Mouse (Mus musculus): ENCODE results near the gene Eddm3b. TPM values are rescaled to one million over a fixed set of nuclear protein-coding genes. Genes with fewer than 3 reads are reported as not detected.
A peak's percentile ranks its signal among the peaks of the same experiment; 100 is the strongest.

Gene Eddm3b
- total and polyA plus RNA-seq, 2 experiments from 2014 or later, result 0.11 TPM; not detected in 1

GRCm38 (mm10) chr14:51082599-51083581, 31.3 kb upstream of the Eddm3b start:
- 2% methylated on average over 38 of the region's 40 CpGs for WGBS
- peaks cover 5% of the 10 kb centered on the region; the same call in 1 of the 2 replicates for H3K4me1 ChIP-seq (ENCODE audit: insufficient read depth, low read length)
- peak overlapping the region; percentile 89 for H3K4me2 ChIP-seq (ENCODE audit: low read depth, low read length, poor library complexity, severe bottlenecking)
- H3K27me3 ChIP-seq (ENCODE audit: insufficient read depth, low read length), result no peaks in the 10 kb centered on the region
- TF ChIP-seq CTCF (IDR thresholded peaks at IDR 0.05), result no peak
- ATAC-seq (ENCODE audit: low FRiP score), result peak; percentile 70
- no peak overlapping the region for H3K27ac ChIP-seq (ENCODE audit: low read depth, low read length)
- peak; percentile 54 for DNase-seq (ENCODE audit: low spot score)
- peak overlapping the region; percentile 54; the same call in 1 of the 2 replicates for H3K9ac ChIP-seq (replicated peaks; ENCODE audit: low read length, poor library complexity, severe bottlenecking)
- no peaks in the 10 kb centered on the region for H3K36me3 ChIP-seq (ENCODE audit: insufficient read depth, low read length)
- peak overlapping the region; percentile 56 for H3K4me3 ChIP-seq (ENCODE audit: low read depth, low read length)
- no peaks in the 10 kb centered on the region for H3K9me3 ChIP-seq (ENCODE audit: low read length)

- no peaks in the 10 kb centered on the region for H3K27me3 ChIP-seq (ENCODE audit: insufficient read depth, low read length)
- no peak overlapping the region for H3K27ac ChIP-seq (ENCODE audit: low read depth, low read length)
- H3K4me1 ChIP-seq (ENCODE audit: insufficient read depth, low read length), result peaks cover 5% of the 10 kb centered on the region; the same call in 1 of the 2 replicates
- H3K9ac ChIP-seq (replicated peaks; ENCODE audit: low read length, poor library complexity, severe bottlenecking), result 0 out of 2 replicates have a peak overlapping the region, but pooled peaks have one; percentile 24
- H3K9me3 ChIP-seq (ENCODE audit: low read length), result no peaks in the 10 kb centered on the region
- DNase-seq (ENCODE audit: low spot score), result no peak
- 15% methylated on average over 7 of the region's 7 CpGs for WGBS
- no peak for TF ChIP-seq CTCF (IDR thresholded peaks at IDR 0.05)
- no peak for ATAC-seq (ENCODE audit: low FRiP score)
- no peaks in the 10 kb centered on the region for H3K36me3 ChIP-seq (ENCODE audit: insufficient read depth, low read length)
- peak overlapping the region; percentile 89 for H3K4me2 ChIP-seq (ENCODE audit: low read depth, low read length, poor library complexity, severe bottlenecking)
- H3K4me3 ChIP-seq (ENCODE audit: low read depth, low read length), result peak overlapping the region; percentile 56
These were observed 30.4 kb upstream of the Eddm3b start for GRCm38 (mm10) chr14:51083805-51084204.

- TF ChIP-seq CTCF (IDR thresholded peaks at IDR 0.05), result no peak
- no peak overlapping the region for H3K9ac ChIP-seq (replicated peaks; ENCODE audit: low read length, poor library complexity, severe bottlenecking)
- H3K9me3 ChIP-seq (ENCODE audit: low read length), result no peaks in the 10 kb centered on the region
- no peak overlapping the region for H3K27ac ChIP-seq (ENCODE audit: low read depth, low read length)
- DNase-seq (ENCODE audit: low spot score), result no peak
- H3K27me3 ChIP-seq (ENCODE audit: insufficient read depth, low read length), result no peaks in the 10 kb centered on the region
- peaks cover 5% of the 10 kb centered on the region; the same call in 1 of the 2 replicates for H3K4me1 ChIP-seq (ENCODE audit: insufficient read depth, low read length)
- H3K4me3 ChIP-seq (ENCODE audit: low read depth, low read length), result no peak overlapping the region
- H3K4me2 ChIP-seq (ENCODE audit: low read depth, low read length, poor library complexity, severe bottlenecking), result no peak overlapping the region
- 78% methylated on average over 2 of the region's 2 CpGs for WGBS
- H3K36me3 ChIP-seq (ENCODE audit: insufficient read depth, low read length), result no peaks in the 10 kb centered on the region
- ATAC-seq (ENCODE audit: low FRiP score), result no peak
These were observed 29.1 kb upstream of the Eddm3b start for GRCm38 (mm10) chr14:51085086-51085485.

- no peak for TF ChIP-seq CTCF (IDR thresholded peaks at IDR 0.05)
- Histone ChIP-seq H3K36me3 (ENCODE audit: insufficient read depth, low read length) (no peaks in the 10 kb centered on the region), H3K4me3 (ENCODE audit: low read depth, low read length) (no peak overlapping the region), H3K9ac (replicated peaks; ENCODE audit: low read length, poor library complexity, severe bottlenecking) (no peak overlapping the region), H3K27me3 (ENCODE audit: insufficient read depth, low read length) (no peaks in the 10 kb centered on the region), H3K27ac (ENCODE audit: low read depth, low read length) (no peak overlapping the region), H3K4me2 (ENCODE audit: low read depth, low read length, poor library complexity, severe bottlenecking) (no peak overlapping the region), H3K4me1 (ENCODE audit: insufficient read depth, low read length) (peaks cover 5% of the 10 kb centered on the region; the same call in 1 of the 2 replicates), H3K9me3 (ENCODE audit: low read length) (no peaks in the 10 kb centered on the region)
- no peak for ATAC-seq (ENCODE audit: low FRiP score)
- WGBS, result 80% methylated on average over 4 of the region's 4 CpGs
- DNase-seq (ENCODE audit: low spot score), result no peak
These were observed 28.3 kb upstream of the Eddm3b start for GRCm38 (mm10) chr14:51085911-51086310.

- H3K36me3 ChIP-seq (ENCODE audit: insufficient read depth, low read length), result no peaks in the 10 kb centered on the region
- 10% methylated on average over 9 of the region's 9 CpGs for WGBS
- ATAC-seq (ENCODE audit: low FRiP score) (no peak), DNase-seq (ENCODE audit: low spot score) (peak; percentile 24)
- peaks cover 5% of the 10 kb centered on the region; the same call in 1 of the 2 replicates for H3K4me1 ChIP-seq (ENCODE audit: insufficient read depth, low read length)
- no peaks in the 10 kb centered on the region for H3K27me3 ChIP-seq (ENCODE audit: insufficient read depth, low read length)
- TF ChIP-seq CTCF (IDR thresholded peaks at IDR 0.05), result no peak
- H3K4me2 ChIP-seq (ENCODE audit: low read depth, low read length, poor library complexity, severe bottlenecking), result peak overlapping the region; percentile 64
- no peak overlapping the region for H3K27ac ChIP-seq (ENCODE audit: low read depth, low read length)
- H3K4me3 ChIP-seq (ENCODE audit: low read depth, low read length), result peak overlapping the region; percentile 74
- H3K9ac ChIP-seq (replicated peaks; ENCODE audit: low read length, poor library complexity, severe bottlenecking), result no peak overlapping the region
- no peaks in the 10 kb centered on the region for H3K9me3 ChIP-seq (ENCODE audit: low read length)
These were observed 26.5 kb upstream of the Eddm3b start for GRCm38 (mm10) chr14:51087762-51088161.

All from midbrain, postnatal 0 days (tissue).